In genomic region chrX:145504717-145505415, GRCm38 (mm10) we compare ENCODE assay signal across 9 mouse cellular contexts. TPM values are rescaled to one million over a fixed set of nuclear protein-coding genes. Genes with fewer than 3 reads are reported as not detected.
DNase-seq lines count a peak whose midpoint lies in the region; ATAC-seq and TF ChIP-seq lines count a peak whose summit lies in the region.
"Had no signal": no experiment of that assay in that cellular context is flagged by ENCODE, and none has a peak within 500 bp of the region (broad histone marks: within the 10 kb centered on the region; RNA-seq: fewer than 3 reads in every experiment).

Gene Amot (minus strand): TSS chrX:145505181.

- no peak for TF ChIP-seq CTCF in embryonic fibroblast, embryonic 13.5 days (IDR thresholded peaks at IDR 0.05; ENCODE audit: borderline replicate concordance, insufficient read depth, low read length)
- no peak for TF ChIP-seq CTCF in liver, adult 2 months (IDR thresholded peaks at IDR 0.05; ENCODE audit: low read depth, low read length)

- H3K9ac ChIP-seq in kidney, embryonic 14.5 days (ENCODE audit: low read depth, low read length) = peak within 1 kb of the TSS; percentile 57
- peak within 1 kb of the TSS; percentile 79 for H3K9ac ChIP-seq in liver, adult 2 months (ENCODE audit: low read depth, low read length)

- peak; percentile 96 for ATAC-seq in kidney, embryonic 14.5 days (ENCODE audit: low FRiP score, low TSS enrichment)
- ATAC-seq in monocyte, adult 5-6 weeks (replicated peaks; ENCODE audit: insufficient number of reproducible peaks, low FRiP score, low TSS enrichment, poor library complexity, severe bottlenecking) = peak; percentile 89

- no peaks in the 10 kb centered on the region; the same call in 1 of the 2 replicates for H3K79me2 ChIP-seq in liver, adult 2 months (ENCODE audit: control insufficient read depth, insufficient read depth, low read length)

- no peaks in the 10 kb centered on the region for H3K36me3 ChIP-seq in kidney, embryonic 14.5 days (ENCODE audit: control insufficient read depth, insufficient read depth, low read length)
- no peaks in the 10 kb centered on the region for H3K36me3 ChIP-seq in liver, adult 2 months (ENCODE audit: control insufficient read depth, insufficient read depth, low read length)

- 24% methylated on average over 32 of the region's 34 CpGs for WGBS in kidney, embryonic 14.5 days
- WGBS in liver, adult 2 months = under 1% methylated on average over 28 of the region's 34 CpGs

- H3K4me1 ChIP-seq in embryonic fibroblast, embryonic 13.5 days (ENCODE audit: control insufficient read depth, insufficient read depth, low read length) = no peaks in the 10 kb centered on the region
- H3K4me1 ChIP-seq in kidney, embryonic 14.5 days (ENCODE audit: control insufficient read depth, insufficient read depth, low read length) = no peaks in the 10 kb centered on the region
- H3K4me1 ChIP-seq in liver, adult 2 months (ENCODE audit: control insufficient read depth, insufficient read depth, low read length) = peaks cover 7% of the 10 kb centered on the region; the same call in 1 of the 2 replicates

- no peaks in the 10 kb centered on the region for H3K9me3 ChIP-seq in kidney, embryonic 14.5 days (ENCODE audit: control insufficient read depth, low read length)

- H3K4me3 ChIP-seq in embryonic fibroblast, embryonic 13.5 days (ENCODE audit: insufficient read depth, low read length) = peak within 1 kb of the TSS; percentile 92
- H3K4me3 ChIP-seq in kidney, embryonic 14.5 days (ENCODE audit: low read length) = peak within 1 kb of the TSS; percentile 58
- peak within 1 kb of the TSS; percentile 72 for H3K4me3 ChIP-seq in liver, adult 2 months (ENCODE audit: insufficient read depth, low read depth, low read length)

- no peak within 1 kb of the TSS for H3K27ac ChIP-seq in embryonic fibroblast, embryonic 13.5 days (ENCODE audit: insufficient read depth, low read length)
- peak within 1 kb of the TSS; percentile 67 for H3K27ac ChIP-seq in kidney, embryonic 14.5 days (ENCODE audit: low read depth, low read length)
- H3K27ac ChIP-seq in liver, adult 2 months (replicated peaks; ENCODE audit: insufficient read depth, low read depth, low read length) = peak within 1 kb of the TSS; percentile 82

- DNase-seq in 3T3-L1 (ENCODE audit: low read depth, low spot score) = peak; percentile 89
- DNase-seq in brain, adult 2 months (ENCODE audit: low read depth, low spot score) = peak; percentile 86
- DNase-seq in heart, adult 9 months (ENCODE audit: low spot score in 2 of 2) = peak; percentile 81 to 84
- DNase-seq in liver, adult 2 months (ENCODE audit: extremely low read depth, low read depth, low spot score) = peak; percentile 81
- DNase-seq in spleen, postnatal 4 days (ENCODE audit: low spot score in 2 of 2) = peak; percentile 69 to 81

- peak; percentile 90 for TF ChIP-seq POLR2A in embryonic fibroblast, embryonic 13.5 days (IDR thresholded peaks at IDR 0.05; ENCODE audit: low read depth, low read length)
- TF ChIP-seq POLR2A in liver, adult 2 months (IDR thresholded peaks at IDR 0.05; ENCODE audit: extremely low read depth, insufficient read depth, low read length) = peak; percentile 51; the same call in 1 of the 2 replicates

- H3K4me2 ChIP-seq in kidney, embryonic 14.5 days (replicated peaks; ENCODE audit: low read depth, low read length) = peak within 1 kb of the TSS; percentile 46

- H3K27me3 ChIP-seq in kidney, embryonic 14.5 days (ENCODE audit: control insufficient read depth, insufficient read depth, low read length) = no peaks in the 10 kb centered on the region
- no peaks in the 10 kb centered on the region for H3K27me3 ChIP-seq in liver, adult 2 months (ENCODE audit: control insufficient read depth, insufficient read depth, low read length)
- H3K27me3 ChIP-seq: CH12.LX had no signal

RNA-seq across cellular contexts. Expression of gene Amot, which starts in this region (rescaled TPM):
- polyA plus RNA-seq in embryonic fibroblast, embryonic 13.5 days (2011; ENCODE audit: insufficient read length, low read depth, missing spikeins) = 30.9 and 37.2 TPM in 2 replicates
- polyA plus RNA-seq in kidney, embryonic 14.5 days (2014; fragmentation: Nextera tagmentation; extraction: Ambion mirVana) = 17.4 and 32.5 TPM in 2 replicates
- 3.2 and 4.1 TPM in 2 replicates for total RNA-seq in liver, adult 2 months (2014; rRNA removed)
- polyA plus RNA-seq in liver, adult 2 months (2012; rRNA removed) = 3.4 and 3.9 TPM in 2 replicates
- 1.5 to 3.1 TPM (median 2.9 TPM) in 3 replicates for total RNA-seq in monocyte, adult 5-6 weeks (2017)
- total RNA-seq: CH12.LX had no signal
